Mouse (Mus musculus): ENCODE measurements around the gene Dnaaf1. TPM values are rescaled to one million over a fixed set of nuclear protein-coding genes. Genes with fewer than 3 reads are reported as not detected.

The Dnaaf1 gene
- total RNA-seq (2015; ENCODE audit: low replicate concordance) = not detected in 2 replicates
- not detected in 2 replicates for total RNA-seq (2017; ENCODE audit: low replicate concordance)

DNA sequence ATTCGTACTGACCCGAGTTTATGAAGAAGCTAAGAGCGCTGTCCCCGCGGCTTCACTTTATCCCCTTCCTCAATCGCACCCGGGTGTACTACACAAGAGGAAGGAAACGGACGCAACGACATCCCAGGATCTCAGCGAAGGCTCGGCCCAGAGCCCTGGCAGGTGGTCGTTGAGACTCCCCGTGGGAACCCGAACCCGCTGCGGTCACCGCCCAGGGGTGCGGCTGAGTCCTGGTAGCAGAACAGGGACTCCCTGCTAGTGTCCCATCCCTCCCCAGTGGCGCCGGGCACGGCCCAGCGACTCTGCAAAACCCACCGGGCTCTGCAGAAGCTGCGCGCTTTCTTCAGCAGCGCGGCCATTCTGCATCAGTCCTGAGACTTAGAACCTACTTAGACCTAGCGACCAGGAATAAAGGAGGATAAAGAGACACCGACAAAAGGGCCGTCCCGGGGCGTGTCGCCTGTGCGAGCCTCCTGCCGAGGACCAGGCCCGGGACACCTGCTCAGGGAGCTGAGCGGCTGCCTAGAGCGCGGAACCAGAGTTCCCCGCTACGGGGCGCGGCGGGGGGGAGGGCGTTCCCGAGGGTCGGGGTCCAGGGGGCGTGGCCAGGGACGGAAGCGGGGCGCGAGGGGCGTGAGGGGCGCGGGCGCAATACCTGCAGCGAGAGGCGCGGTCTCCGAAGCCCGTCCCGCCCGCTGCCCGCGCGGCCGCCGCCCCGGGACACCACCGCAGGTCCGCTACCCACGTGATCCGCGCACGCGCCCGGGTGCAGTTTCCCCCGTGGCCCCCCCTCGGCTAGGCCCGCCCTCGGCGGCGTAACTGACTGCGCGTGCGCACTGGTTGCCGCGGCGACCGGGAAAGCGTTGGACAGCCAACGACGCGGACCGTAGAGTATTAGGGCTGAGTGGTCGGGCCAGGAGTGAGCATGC lies at the start of gene Dnaaf1, which contains the start of gene Hsdl1:
Dnaaf1 (plus strand) TSS at position 799 of the 929 bp plus-strand sequence.
Hsdl1 (minus strand) TSS at position 747 of the 929 bp plus-strand sequence.
- peak; percentile 86 for ATAC-seq (replicated peaks; ENCODE audit: low FRiP score, poor library complexity, severe bottlenecking)

GRCm38 (mm10) chr8:119528762-119529161 lies 46.3 kb upstream of the Dnaaf1 start:
- ATAC-seq (replicated peaks; ENCODE audit: low FRiP score, poor library complexity, severe bottlenecking) = no peak

DNA sequence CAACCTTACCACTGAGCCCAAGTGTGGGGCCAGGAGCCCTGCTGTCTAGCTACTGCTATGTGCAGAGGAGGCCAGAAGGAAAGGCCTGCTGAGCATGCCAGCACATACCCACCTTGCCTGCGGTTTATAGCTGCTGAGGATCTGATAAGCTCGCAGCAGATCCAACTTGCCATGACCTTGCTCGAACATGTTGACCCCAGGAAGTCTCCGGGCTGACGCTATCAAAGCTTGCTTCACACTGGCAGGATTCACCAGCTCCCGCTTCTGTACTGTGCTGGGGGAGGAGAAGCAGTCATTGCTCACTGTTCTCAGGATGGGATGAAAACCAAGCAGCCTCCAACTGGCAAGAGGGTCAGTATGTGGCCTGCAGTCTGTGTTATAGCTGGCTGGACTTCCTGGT lies 44.1 kb upstream of the Dnaaf1 start:
- no peak for ATAC-seq (replicated peaks; ENCODE audit: low FRiP score, poor library complexity, severe bottlenecking)

DNA sequence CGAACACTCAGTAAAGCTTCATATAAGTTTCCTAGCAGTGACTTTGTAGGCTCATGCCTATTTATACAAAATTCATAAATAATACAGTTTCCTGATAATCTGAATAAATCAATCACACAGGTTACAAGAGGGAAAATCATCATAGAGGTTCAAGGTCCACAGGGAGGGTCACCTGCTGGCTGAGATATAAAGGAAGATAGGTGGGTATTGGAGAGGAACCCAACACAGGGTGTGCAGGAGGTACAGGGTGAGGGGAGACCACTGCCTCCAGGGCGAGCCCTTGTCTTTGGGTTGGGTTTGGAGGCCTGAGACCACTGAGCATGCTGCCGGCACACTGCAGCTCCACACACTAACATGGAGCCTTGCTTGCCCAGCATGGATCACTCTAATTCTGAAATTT lies 43.6 kb upstream of the Dnaaf1 start:
- ATAC-seq (replicated peaks; ENCODE audit: low FRiP score, poor library complexity, severe bottlenecking) = no peak

GRCm38 (mm10) chr8:119531973-119532372 lies 43.1 kb upstream of the Dnaaf1 start:
- no peak for ATAC-seq (replicated peaks; ENCODE audit: low FRiP score, poor library complexity, severe bottlenecking)

GRCm38 (mm10) chr8:119544606-119545005 lies 30.4 kb upstream of the Dnaaf1 start:
- no peak for ATAC-seq (replicated peaks; ENCODE audit: low FRiP score, poor library complexity, severe bottlenecking)

GRCm38 (mm10) chr8:119545180-119545579 lies 29.9 kb upstream of the Dnaaf1 start:
- no peak for ATAC-seq (replicated peaks; ENCODE audit: low FRiP score, poor library complexity, severe bottlenecking)

- ATAC-seq (replicated peaks; ENCODE audit: low FRiP score, poor library complexity, severe bottlenecking) = no peak
Observed at GRCm38 (mm10) chr8:119545791-119546190, 29.2 kb upstream of the Dnaaf1 start.

- no peak for ATAC-seq (replicated peaks; ENCODE audit: low FRiP score, poor library complexity, severe bottlenecking)
Observed at GRCm38 (mm10) chr8:119547019-119547691, 27.9 kb upstream of the Dnaaf1 start.

- no peak for ATAC-seq (replicated peaks; ENCODE audit: low FRiP score, poor library complexity, severe bottlenecking)
Observed at GRCm38 (mm10) chr8:119548560-119549113, 26.4 kb upstream of the Dnaaf1 start.

DNA sequence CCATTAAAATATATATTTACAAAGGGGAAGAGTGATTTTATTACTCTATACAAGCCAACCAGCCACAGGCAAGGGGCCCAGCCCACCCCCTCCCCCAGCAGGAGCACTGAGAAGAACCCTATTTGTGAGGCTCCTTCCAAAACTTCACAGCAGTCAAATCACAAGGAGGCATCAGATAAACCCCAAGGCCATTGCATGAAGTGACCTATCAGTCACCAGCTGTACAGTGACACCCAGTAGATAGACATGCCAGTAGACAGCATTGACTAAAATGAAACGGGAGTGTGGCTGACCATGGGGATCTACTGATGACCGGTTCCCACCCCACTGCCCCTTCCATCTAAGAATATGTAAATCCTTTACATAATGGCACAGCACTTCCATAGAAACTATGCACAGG lies 22.1 kb upstream of the Dnaaf1 start:
- no peak for ATAC-seq (replicated peaks; ENCODE audit: low FRiP score, poor library complexity, severe bottlenecking)

GRCm38 (mm10) chr8:119555861-119556260 lies 19.2 kb upstream of the Dnaaf1 start:
- ATAC-seq (replicated peaks; ENCODE audit: low FRiP score, poor library complexity, severe bottlenecking) = no peak

DNA sequence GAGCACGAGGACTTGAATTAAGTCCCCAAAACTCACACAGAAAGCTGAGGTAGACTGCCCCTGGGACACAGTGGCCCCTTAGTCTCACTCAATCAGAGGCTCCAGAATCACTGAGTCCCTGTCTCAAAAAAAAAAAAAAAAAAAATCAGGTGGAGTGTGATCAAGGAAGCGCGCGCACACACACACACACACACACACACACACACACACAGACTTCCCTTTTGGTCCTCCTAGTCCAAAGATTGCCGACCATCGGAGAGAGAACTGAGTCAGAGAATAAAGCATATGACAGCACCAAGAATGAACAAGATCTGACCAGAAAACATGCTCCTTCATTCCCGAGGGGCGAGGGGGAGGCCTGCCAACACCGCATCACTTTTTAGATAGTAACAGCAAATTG lies 17.9 kb upstream of the Dnaaf1 start:
- ATAC-seq (replicated peaks; ENCODE audit: low FRiP score, poor library complexity, severe bottlenecking) = no peak

GRCm38 (mm10) chr8:119557821-119558602 lies 17.0 kb upstream of the Dnaaf1 start:
- ATAC-seq (replicated peaks; ENCODE audit: low FRiP score, poor library complexity, severe bottlenecking) = peak; percentile 67

DNA sequence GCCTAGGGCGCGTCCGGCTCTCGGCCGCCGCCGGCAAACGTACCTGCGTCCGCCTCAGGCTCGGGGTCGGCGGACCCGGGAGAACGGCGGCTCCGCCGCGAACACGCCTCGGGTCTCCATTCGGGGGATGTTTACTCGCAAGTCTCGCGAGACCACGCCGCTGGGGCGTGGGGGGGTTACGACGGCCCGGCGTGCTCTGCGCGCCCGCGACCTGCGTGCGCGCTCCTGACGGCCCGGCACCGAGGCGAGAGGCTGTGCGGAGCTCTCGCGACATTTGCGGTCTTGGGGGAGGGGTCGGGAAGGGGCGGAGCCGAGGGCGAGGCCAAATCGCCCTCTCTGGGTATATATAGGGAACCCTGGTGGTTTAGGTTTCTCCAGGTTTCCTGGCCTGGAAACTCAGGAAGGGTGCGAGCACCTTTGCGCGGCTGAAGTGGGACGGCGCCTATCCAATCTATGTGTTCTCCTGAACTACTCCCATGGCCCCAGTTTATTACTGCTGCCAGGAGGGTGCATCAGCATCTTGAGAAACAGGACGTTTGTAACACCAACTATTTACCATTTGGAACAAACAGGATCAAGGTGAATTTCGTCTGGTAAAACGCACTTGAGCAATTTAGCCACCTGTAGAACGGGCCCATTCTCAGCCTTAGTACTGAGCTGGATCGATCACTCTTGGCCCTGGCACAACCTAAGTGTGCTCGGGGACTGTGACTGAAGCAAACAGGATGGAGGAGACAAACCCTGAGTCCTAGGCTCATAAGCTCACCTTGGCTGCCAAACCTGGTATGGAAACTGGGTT lies 16.2 kb upstream of the Dnaaf1 start, which contains the start of gene Mbtps1:
Mbtps1 (minus strand) TSS at position 133 of the 799 bp plus-strand sequence.
- ATAC-seq (replicated peaks; ENCODE audit: low FRiP score, poor library complexity, severe bottlenecking) = peak; percentile 92

GRCm38 (mm10) chr8:119559402-119559720 lies 15.7 kb upstream of the Dnaaf1 start:
- no peak for ATAC-seq (replicated peaks; ENCODE audit: low FRiP score, poor library complexity, severe bottlenecking)

DNA sequence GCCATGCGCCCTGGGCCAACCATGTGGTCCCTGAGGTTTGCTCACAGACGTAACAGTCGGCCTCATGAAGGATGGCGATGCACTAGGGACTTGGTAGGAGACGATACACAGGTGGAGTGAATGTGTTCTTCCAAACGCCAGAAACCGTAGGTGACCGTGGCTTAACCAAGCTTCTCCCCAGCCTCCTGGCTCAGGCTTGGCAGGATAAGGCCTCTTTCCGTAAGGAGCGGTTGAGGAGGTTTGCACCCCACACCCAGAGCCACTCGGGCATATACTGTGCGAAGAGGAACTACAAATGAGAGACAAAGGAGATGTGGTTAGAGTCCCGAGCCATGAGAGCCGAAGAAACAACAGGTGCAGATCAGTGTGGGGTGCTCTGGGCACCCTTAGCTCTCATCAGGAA lies 11.2 kb upstream of the Dnaaf1 start:
- ATAC-seq (replicated peaks; ENCODE audit: low FRiP score, poor library complexity, severe bottlenecking) = no peak

DNA sequence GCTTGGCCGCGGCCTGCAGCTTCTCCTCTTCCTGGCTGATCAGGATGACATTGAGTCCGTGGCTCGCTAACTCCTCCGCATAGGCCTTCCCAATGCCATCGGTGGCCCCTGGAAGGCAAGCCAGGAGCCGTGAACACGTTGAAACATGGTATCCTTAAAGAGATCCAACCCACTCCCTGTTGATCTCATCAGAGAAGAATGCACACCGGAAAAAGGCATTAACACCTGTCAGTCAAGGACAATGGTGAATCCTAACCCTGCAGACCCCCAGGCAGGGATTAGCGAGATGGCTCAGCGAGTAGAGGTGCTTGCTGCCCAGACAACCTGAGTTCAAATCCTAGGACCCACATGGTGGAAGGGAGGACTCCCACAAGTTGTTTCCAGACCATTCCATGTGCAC lies 8.7 kb upstream of the Dnaaf1 start:
- ATAC-seq (replicated peaks; ENCODE audit: low FRiP score, poor library complexity, severe bottlenecking) = no peak

GRCm38 (mm10) chr8:119568251-119568650 lies 6.8 kb upstream of the Dnaaf1 start:
- no peak for ATAC-seq (replicated peaks; ENCODE audit: low FRiP score, poor library complexity, severe bottlenecking)

Measured in erythroid progenitor cell, adult 5-6 weeks (primary cell).